Mouse (Mus musculus): ENCODE data around the gene Frrs1l. TPM values are rescaled to one million over a fixed set of nuclear protein-coding genes. Genes with fewer than 3 reads are reported as not detected.
A peak's percentile ranks its signal among the peaks of the same experiment; 100 is the strongest.

Gene Frrs1l
- polyA plus RNA-seq, 1 experiment from 2014 or later, result not detected

- no peaks in the 10 kb centered on the region for H3K36me3 ChIP-seq (replicated peaks; ENCODE audit: insufficient read depth, low read length)
- peaks cover 24% of the 10 kb centered on the region for H3K27me3 ChIP-seq (ENCODE audit: insufficient read depth, low read length)
- TF ChIP-seq CTCF (IDR thresholded peaks at IDR 0.05; ENCODE audit: low read depth), result no peak
- no peak for TF ChIP-seq EP300 (IDR thresholded peaks at IDR 0.05; ENCODE audit: low read depth)
- H3K9ac ChIP-seq (replicated peaks), result no peak overlapping the region
- H3K4me1 ChIP-seq (ENCODE audit: insufficient read depth), result peaks cover 5% of the 10 kb centered on the region
- WGBS (ENCODE audit: insufficient replicate concordance), result 39% methylated on average over 7 of the region's 7 CpGs
- DNase-seq (no peak), ATAC-seq (no peak)
- no peak overlapping the region for H3K27ac ChIP-seq (ENCODE audit: low read depth)
- H3K9me3 ChIP-seq (ENCODE audit: low read length), result no peaks in the 10 kb centered on the region
- H3K4me2 ChIP-seq (ENCODE audit: low read depth, low read length), result no peak overlapping the region
- H3K4me3 ChIP-seq (ENCODE audit: low read depth, low read length), result no peak overlapping the region
These were observed 3.1 kb upstream of the Frrs1l start for GRCm38 (mm10) chr4:56993331-56993730.

- no peaks in the 10 kb centered on the region for H3K36me3 ChIP-seq (replicated peaks; ENCODE audit: insufficient read depth, low read length)
- no peak for ATAC-seq
These were observed 1.8 kb upstream of the Frrs1l start for GRCm38 (mm10) chr4:56991951-56992350.

GRCm38 (mm10) chr4:56989431-56990214 is 568 bp downstream of the Frrs1l start:
- peaks cover 24% of the 10 kb centered on the region for H3K27me3 ChIP-seq (ENCODE audit: insufficient read depth, low read length)

More at GRCm38 (mm10) chr4:56991951-56992350, 1.8 kb upstream of the Frrs1l start:
- no peak for TF ChIP-seq EP300 (IDR thresholded peaks at IDR 0.05; ENCODE audit: low read depth)
- TF ChIP-seq CTCF (IDR thresholded peaks at IDR 0.05; ENCODE audit: low read depth), result no peak
- Histone ChIP-seq H3K4me3 (ENCODE audit: low read depth, low read length) (no peak overlapping the region), H3K4me1 (ENCODE audit: insufficient read depth) (peaks cover 5% of the 10 kb centered on the region), H3K9ac (replicated peaks) (no peak overlapping the region), H3K4me2 (ENCODE audit: low read depth, low read length) (no peak overlapping the region), H3K9me3 (ENCODE audit: low read length) (no peaks in the 10 kb centered on the region), H3K27ac (ENCODE audit: low read depth) (no peak overlapping the region), H3K27me3 (ENCODE audit: insufficient read depth, low read length) (peaks cover 24% of the 10 kb centered on the region)
- 53% methylated on average over 2 of the region's 2 CpGs for WGBS (ENCODE audit: insufficient replicate concordance)
- DNase-seq, result no peak

GRCm38 (mm10) chr4:56965586-56966179 is 24.5 kb downstream of the Frrs1l start:
- Histone ChIP-seq H3K4me2 (ENCODE audit: low read depth, low read length) (no peak overlapping the region), H3K27me3 (ENCODE audit: insufficient read depth, low read length) (no peaks in the 10 kb centered on the region), H3K36me3 (replicated peaks; ENCODE audit: insufficient read depth, low read length) (no peaks in the 10 kb centered on the region), H3K9me3 (ENCODE audit: low read length) (no peaks in the 10 kb centered on the region), H3K9ac (replicated peaks) (no peak overlapping the region), H3K27ac (ENCODE audit: low read depth) (no peak overlapping the region), H3K4me3 (ENCODE audit: low read depth, low read length) (no peak overlapping the region), H3K4me1 (ENCODE audit: insufficient read depth) (no peaks in the 10 kb centered on the region)
- DNase-seq (no peak), ATAC-seq (no peak)
- 39% methylated on average over 7 of the region's 7 CpGs for WGBS (ENCODE audit: insufficient replicate concordance)
- TF ChIP-seq EP300 (IDR thresholded peaks at IDR 0.05; ENCODE audit: low read depth) (no peak), CTCF (IDR thresholded peaks at IDR 0.05; ENCODE audit: low read depth) (no peak)

More at GRCm38 (mm10) chr4:56989431-56990214, 568 bp downstream of the Frrs1l start:
- no peak overlapping the region for H3K9ac ChIP-seq (replicated peaks)
- peak overlapping the region; percentile 48 for H3K4me3 ChIP-seq (ENCODE audit: low read depth, low read length)
- no peaks in the 10 kb centered on the region for H3K36me3 ChIP-seq (replicated peaks; ENCODE audit: insufficient read depth, low read length)
- ATAC-seq (no peak), DNase-seq (no peak)
- 8% methylated on average over 44 of the region's 45 CpGs for WGBS (ENCODE audit: insufficient replicate concordance)
- peak overlapping the region; percentile 71 for H3K4me2 ChIP-seq (ENCODE audit: low read depth, low read length)
- peaks cover 5% of the 10 kb centered on the region for H3K4me1 ChIP-seq (ENCODE audit: insufficient read depth)
- TF ChIP-seq CTCF (IDR thresholded peaks at IDR 0.05; ENCODE audit: low read depth) (no peak), EP300 (IDR thresholded peaks at IDR 0.05; ENCODE audit: low read depth) (no peak)
- H3K9me3 ChIP-seq (ENCODE audit: low read length), result no peaks in the 10 kb centered on the region
- H3K27ac ChIP-seq (ENCODE audit: low read depth), result no peak overlapping the region

- no peak for ATAC-seq
- 80% methylated on average over 6 of the region's 6 CpGs for WGBS (ENCODE audit: insufficient replicate concordance)
These were observed 26.5 kb downstream of the Frrs1l start for GRCm38 (mm10) chr4:56963687-56964086.

GRCm38 (mm10) chr4:56961320-56961925 is 28.8 kb downstream of the Frrs1l start:
- Histone ChIP-seq H3K4me2 (ENCODE audit: low read depth, low read length) (no peak overlapping the region), H3K4me1 (ENCODE audit: insufficient read depth) (no peaks in the 10 kb centered on the region), H3K9ac (replicated peaks) (no peak overlapping the region), H3K9me3 (ENCODE audit: low read length) (no peaks in the 10 kb centered on the region), H3K36me3 (replicated peaks; ENCODE audit: insufficient read depth, low read length) (no peaks in the 10 kb centered on the region), H3K27ac (ENCODE audit: low read depth) (no peak overlapping the region), H3K27me3 (ENCODE audit: insufficient read depth, low read length) (no peaks in the 10 kb centered on the region), H3K4me3 (ENCODE audit: low read depth, low read length) (no peak overlapping the region)
- no peak for DNase-seq
- ATAC-seq, result no peak
- no peak for TF ChIP-seq EP300 (IDR thresholded peaks at IDR 0.05; ENCODE audit: low read depth)
- 74% methylated on average over 12 of the region's 12 CpGs for WGBS (ENCODE audit: insufficient replicate concordance)

More at GRCm38 (mm10) chr4:56963687-56964086, 26.5 kb downstream of the Frrs1l start:
- no peak for DNase-seq
- H3K27ac ChIP-seq (ENCODE audit: low read depth), result no peak overlapping the region
- no peak for TF ChIP-seq EP300 (IDR thresholded peaks at IDR 0.05; ENCODE audit: low read depth)
- TF ChIP-seq CTCF (IDR thresholded peaks at IDR 0.05; ENCODE audit: low read depth), result no peak
- no peaks in the 10 kb centered on the region for H3K4me1 ChIP-seq (ENCODE audit: insufficient read depth)
- H3K9ac ChIP-seq (replicated peaks), result no peak overlapping the region
- H3K9me3 ChIP-seq (ENCODE audit: low read length), result no peaks in the 10 kb centered on the region
- no peaks in the 10 kb centered on the region for H3K36me3 ChIP-seq (replicated peaks; ENCODE audit: insufficient read depth, low read length)
- H3K27me3 ChIP-seq (ENCODE audit: insufficient read depth, low read length), result no peaks in the 10 kb centered on the region
- H3K4me3 ChIP-seq (ENCODE audit: low read depth, low read length), result no peak overlapping the region
- H3K4me2 ChIP-seq (ENCODE audit: low read depth, low read length), result no peak overlapping the region

Data from liver, postnatal 0 days (tissue).